Mouse (Mus musculus) cortical plate, adult 2 months (tissue): ENCODE measurements around the gene Kmt5c.

ENCODE experiments used
- CTCF ChIP-seq: fragments of 200-500 bp; IDR thresholded peaks from 2 replicates; pipeline ENCODE4 v1.5.1; 2011; ENCODE audit warnings: mild to moderate bottlenecking, control low read depth, low read length; ENCODE audit not compliant: insufficient read depth; ENCODE audit errors: extremely low read depth
- POLR2A ChIP-seq: fragments of 200-500 bp; IDR thresholded peaks from 2 replicates; pipeline ENCODE4 v1.6.1; 2011; ENCODE audit warnings: mild to moderate bottlenecking, low read length, control low read depth; ENCODE audit not compliant: insufficient read depth; ENCODE audit errors: extremely low read depth

- TF ChIP-seq CTCF (no peak), POLR2A (no peak)
These were observed 13.1 kb downstream of the Kmt5c start, which contains the start of gene Cox6b2 for GRCm38 (mm10) chr7:4752821-4753570.
